Mouse (Mus musculus) MEL (cell line): ENCODE measurements at regions not wholly inside any gene's neighbourhood (a gene's known extent, or its start where the extent isn't known, plus 50 kb on each side); places are given as distances from the start of the nearest gene placed in this dataset.

Experiments
- DNase-seq: peaks from one replicate; pipeline ENCODE4 v3.0.0; 2011; ENCODE audit warnings: low read depth, low spot score
- H3K27ac ChIP-seq: 2 replicates; pipeline ENCODE4 v1.5.1; 2012; ENCODE audit warnings: low read depth, mild to moderate bottlenecking, control low read depth, low read length, moderate library complexity; ENCODE audit not compliant: control insufficient read depth
- H3K27me3 ChIP-seq, 2 experiments: fragments of 150-350 bp in 1 of 2; sonication (generic) in 1 of 2; 2 replicates each; pipeline ENCODE4 v1.6.1; 2012; ENCODE audit warnings: low read length in 2 of 2, mild to moderate bottlenecking in 2 of 2, improper control_type of control experiment in 1 of 2, moderate library complexity in 1 of 2; ENCODE audit not compliant: insufficient read depth in 2 of 2, control insufficient read depth in 1 of 2
- H3K36me3 ChIP-seq, 2 experiments: 2 replicates each; pipeline ENCODE4 v1.6.1; 2012 to 2014; ENCODE audit warnings: low read length in 2 of 2, improper control_type of control experiment in 1 of 2, inconsistent platforms in 1 of 2, mild to moderate bottlenecking in 1 of 2; ENCODE audit not compliant: insufficient read depth in 2 of 2, control insufficient read depth in 1 of 2
- H3K4me1 ChIP-seq, 2 experiments: fragments of 150-350 bp in 1 of 2; sonication (generic) in 1 of 2; 2 replicates each; pipeline ENCODE4 v1.6.1; 2012; ENCODE audit warnings: low read length in 2 of 2, improper control_type of control experiment in 1 of 2, mild to moderate bottlenecking in 1 of 2; ENCODE audit not compliant: insufficient read depth in 2 of 2, control insufficient read depth in 1 of 2
- H3K4me3 ChIP-seq, 2 experiments: fragments of 150-350 bp in 1 of 2; sonication (generic) in 1 of 2; 2 replicates each; pipeline ENCODE4 v1.5.1; 2012; ENCODE audit warnings: low read depth in 2 of 2, low read length in 2 of 2, mild to moderate bottlenecking in 2 of 2, moderate library complexity in 2 of 2, control low read depth in 1 of 2, improper control_type of control experiment in 1 of 2; ENCODE audit not compliant: control insufficient read depth in 1 of 2, insufficient read depth in 1 of 2
- H3K79me2 ChIP-seq: 2 replicates; pipeline ENCODE4 v1.6.1; 2012; ENCODE audit warnings: mild to moderate bottlenecking, low read length, moderate library complexity; ENCODE audit not compliant: control insufficient read depth, poor library complexity, insufficient read depth
- H3K9ac ChIP-seq: 2 replicates; pipeline ENCODE4 v1.6.1; 2012; ENCODE audit warnings: low read depth, mild to moderate bottlenecking, control low read depth, low read length, moderate library complexity; ENCODE audit not compliant: control insufficient read depth, poor library complexity, severe bottlenecking
- H3K9me3 ChIP-seq: fragments of 150-350 bp; sonication (generic); replicated peaks from 2 replicates; pipeline ENCODE4 v1.6.1; 2012; ENCODE audit warnings: mild to moderate bottlenecking, low read length, improper control_type of control experiment, moderate library complexity; ENCODE audit not compliant: insufficient read depth
- BHLHE40 ChIP-seq: IDR thresholded peaks from 2 replicates; pipeline ENCODE4 v1.6.1; 2012; ENCODE audit warnings: low read depth, mild to moderate bottlenecking, inconsistent platforms, low read length, improper control_type of control experiment, borderline replicate concordance
- CHD1 ChIP-seq: IDR thresholded peaks from 2 replicates; pipeline ENCODE4 v1.6.1; 2012; ENCODE audit warnings: low read depth, mild to moderate bottlenecking, inconsistent platforms, low read length, improper control_type of control experiment
- ELF1 ChIP-seq: IDR thresholded peaks from 2 replicates; pipeline ENCODE4 v1.6.1; 2014; ENCODE audit warnings: low read depth, mild to moderate bottlenecking, inconsistent platforms, low read length, improper control_type of control experiment, moderate library complexity
- EP300 ChIP-seq, 2 experiments: IDR thresholded peaks; 2 replicates each; pipeline ENCODE4 v1.6.1; 2011; ENCODE audit warnings: improper control_type of control experiment in 2 of 2, low read length in 2 of 2, low read depth in 1 of 2, mild to moderate bottlenecking in 1 of 2
- GABPA ChIP-seq: IDR thresholded peaks from 2 replicates; pipeline ENCODE4 v1.6.1; 2012; ENCODE audit warnings: low read depth, mild to moderate bottlenecking, inconsistent platforms, low read length, improper control_type of control experiment, moderate library complexity
- HCFC1 ChIP-seq: IDR thresholded peaks from 2 replicates; pipeline ENCODE4 v1.6.1; 2012; ENCODE audit warnings: low read depth, mild to moderate bottlenecking, inconsistent platforms, low read length, improper control_type of control experiment, moderate library complexity
- JUND ChIP-seq: IDR thresholded peaks from 2 replicates; pipeline ENCODE4 v1.6.1; 2011; ENCODE audit warnings: low read depth, mild to moderate bottlenecking, improper control_type of control experiment, low read length
- KAT2A ChIP-seq: conservative IDR thresholded peaks from 2 replicates; pipeline ENCODE4 v1.6.1; 2012; ENCODE audit warnings: low read depth, low read length, improper control_type of control experiment, inconsistent platforms
- MAZ ChIP-seq: IDR thresholded peaks from 2 replicates; pipeline ENCODE4 v1.6.1; 2012; ENCODE audit warnings: low read depth, mild to moderate bottlenecking, inconsistent platforms, low read length, improper control_type of control experiment
- MEF2A ChIP-seq: IDR thresholded peaks from 2 replicates; pipeline ENCODE4 v1.6.1; 2014; ENCODE audit warnings: low read depth, mild to moderate bottlenecking, inconsistent platforms, low read length, improper control_type of control experiment; ENCODE audit not compliant: poor library complexity, insufficient replicate concordance, severe bottlenecking; ENCODE audit errors: extremely low read depth
- MYB ChIP-seq: IDR thresholded peaks from 2 replicates; pipeline ENCODE4 v1.6.1; 2011; ENCODE audit warnings: mild to moderate bottlenecking, low read depth, low read length, improper control_type of control experiment
- MYC ChIP-seq: IDR thresholded peaks from 2 replicates; pipeline ENCODE4 v1.6.1; 2011; ENCODE audit warnings: low read depth, mild to moderate bottlenecking, low read length, improper control_type of control experiment, moderate library complexity
- NELFE ChIP-seq: IDR thresholded peaks from 2 replicates; pipeline ENCODE4 v1.6.1; 2011; ENCODE audit warnings: low read depth, low read length, improper control_type of control experiment
- POLR2A ChIP-seq, 2 experiments: IDR thresholded peaks; 2 replicates each; pipeline ENCODE4 v1.6.1; 2011 to 2012; ENCODE audit warnings: low read length in 2 of 2, mild to moderate bottlenecking in 2 of 2, control low read depth in 1 of 2, improper control_type of control experiment in 1 of 2, low read depth in 1 of 2, moderate library complexity in 1 of 2; ENCODE audit not compliant: control insufficient read depth in 1 of 2, insufficient read depth in 1 of 2, poor library complexity in 1 of 2
- POLR2AphosphoS2 ChIP-seq: IDR thresholded peaks from 2 replicates; pipeline ENCODE4 v1.6.1; 2011; ENCODE audit warnings: low read length, improper control_type of control experiment
- POLR2AphosphoS5 ChIP-seq: IDR thresholded peaks from 2 replicates; pipeline ENCODE4 v1.6.1; 2012; ENCODE audit warnings: low read depth, borderline replicate concordance, mild to moderate bottlenecking, inconsistent platforms, low read length, moderate library complexity, mixed read lengths
- RCOR1 ChIP-seq: IDR thresholded peaks from 2 replicates; pipeline ENCODE4 v1.6.1; 2012; ENCODE audit warnings: low read depth, mild to moderate bottlenecking, inconsistent platforms, low read length, improper control_type of control experiment
- SMC3 ChIP-seq: IDR thresholded peaks from 2 replicates; pipeline ENCODE4 v1.6.1; 2011; ENCODE audit warnings: low read depth, low read length, improper control_type of control experiment
- TBP ChIP-seq: IDR thresholded peaks from 2 replicates; pipeline ENCODE4 v1.8.0; 2011; ENCODE audit warnings: low read depth, low read length, improper control_type of control experiment
- TCF12 ChIP-seq: IDR thresholded peaks from 2 replicates; pipeline ENCODE4 v1.6.1; 2014; ENCODE audit warnings: low read depth, mild to moderate bottlenecking, inconsistent platforms, low read length, improper control_type of control experiment, moderate library complexity
- USF1 ChIP-seq: IDR thresholded peaks from 2 replicates; pipeline ENCODE4 v1.6.1; 2014; ENCODE audit warnings: low read depth, mild to moderate bottlenecking, inconsistent platforms, low read length, improper control_type of control experiment, moderate library complexity
- USF2 ChIP-seq, 2 experiments: IDR thresholded peaks; 2 replicates each; pipeline ENCODE4 v1.6.1; 2011 to 2012; ENCODE audit warnings: improper control_type of control experiment in 2 of 2, low read length in 2 of 2, borderline replicate concordance in 1 of 2, inconsistent platforms in 1 of 2, low read depth in 1 of 2, mild to moderate bottlenecking in 1 of 2; ENCODE audit not compliant: insufficient read depth in 1 of 2
- ZC3H11A ChIP-seq: IDR thresholded peaks from 2 replicates; pipeline ENCODE4 v1.6.1; 2012; ENCODE audit warnings: low read depth, mild to moderate bottlenecking, inconsistent platforms, low read length, improper control_type of control experiment
- ZMIZ1 ChIP-seq: IDR thresholded peaks from 2 replicates; pipeline ENCODE4 v1.6.1; 2012; ENCODE audit warnings: low read depth, mild to moderate bottlenecking, inconsistent platforms, low read length, improper control_type of control experiment, moderate library complexity

GRCm38 (mm10) chr10:23626201-23626600, 160.9 kb downstream of the Rps12 start:
- H3K27me3 ChIP-seq = no peaks in the 10 kb centered on the region
- no peak for DNase-seq
- no peak overlapping the region for H3K9ac ChIP-seq
- H3K27ac ChIP-seq = no peak overlapping the region
- no peaks in the 10 kb centered on the region for H3K79me2 ChIP-seq
- no peak overlapping the region for H3K4me3 ChIP-seq
- TF ChIP-seq USF2 (IDR thresholded peaks at IDR 0.05; ENCODE audit: borderline replicate concordance in 1 of 2, insufficient read depth in 1 of 2, low read depth in 1 of 2, low read length in 2 of 2) = no peak
- no peak for TF ChIP-seq MEF2A
- no peak for TF ChIP-seq ZC3H11A
- no peak for TF ChIP-seq TBP
- no peak for TF ChIP-seq MAZ
- no peak for TF ChIP-seq POLR2AphosphoS2
- TF ChIP-seq ELF1 = no peak
- TF ChIP-seq BHLHE40 = no peak
- no peak for TF ChIP-seq KAT2A
- no peak for TF ChIP-seq JUND
- no peak for TF ChIP-seq CHD1
- no peak for TF ChIP-seq POLR2AphosphoS5
- no peak for TF ChIP-seq NELFE
- TF ChIP-seq RCOR1 = no peak
- no peak for TF ChIP-seq USF1
- TF ChIP-seq SMC3 = no peak
- TF ChIP-seq, all 39 proteins: peak for 0
- no peaks in the 10 kb centered on the region for H3K4me1 ChIP-seq
- no peaks in the 10 kb centered on the region for H3K9me3 ChIP-seq
- no peaks in the 10 kb centered on the region for H3K36me3 ChIP-seq

- Histone ChIP-seq H3K4me3 (no peak overlapping the region), H3K27me3 (no peaks in the 10 kb centered on the region), H3K27ac (no peak overlapping the region), H3K4me1 (no peaks in the 10 kb centered on the region), H3K79me2 (no peaks in the 10 kb centered on the region), H3K9ac (no peak overlapping the region), H3K36me3 (no peaks in the 10 kb centered on the region), H3K9me3 (no peaks in the 10 kb centered on the region)
- TF ChIP-seq TBP (no peak), MYB (no peak), TCF12 (no peak), ELF1 (no peak), ZMIZ1 (no peak), POLR2AphosphoS5 (no peak), KAT2A (no peak), MYC (no peak), HCFC1 (no peak), GABPA (no peak), SMC3 (no peak), POLR2A (IDR thresholded peaks at IDR 0.05; ENCODE audit: control insufficient read depth in 1 of 2, insufficient read depth in 1 of 2, low read depth in 1 of 2, low read length in 2 of 2, poor library complexity in 1 of 2) (no peak), MAZ (no peak), EP300 (IDR thresholded peaks at IDR 0.05; ENCODE audit: low read depth in 1 of 2, low read length in 2 of 2) (no peak), MEF2A (no peak), NELFE (no peak), USF2 (IDR thresholded peaks at IDR 0.05; ENCODE audit: borderline replicate concordance in 1 of 2, insufficient read depth in 1 of 2, low read depth in 1 of 2, low read length in 2 of 2) (no peak), POLR2AphosphoS2 (no peak), JUND (no peak), BHLHE40 (no peak)
- DNase-seq = no peak
These were observed 175.0 kb downstream of the Rps12 start for GRCm38 (mm10) chr10:23612030-23612429.
